Mouse (Mus musculus): ENCODE measurements at regions not wholly inside any gene's neighbourhood (a gene's known extent, or its start where the extent isn't known, plus 50 kb on each side); places are given as distances from the start of the nearest gene placed in this dataset.

DNA sequence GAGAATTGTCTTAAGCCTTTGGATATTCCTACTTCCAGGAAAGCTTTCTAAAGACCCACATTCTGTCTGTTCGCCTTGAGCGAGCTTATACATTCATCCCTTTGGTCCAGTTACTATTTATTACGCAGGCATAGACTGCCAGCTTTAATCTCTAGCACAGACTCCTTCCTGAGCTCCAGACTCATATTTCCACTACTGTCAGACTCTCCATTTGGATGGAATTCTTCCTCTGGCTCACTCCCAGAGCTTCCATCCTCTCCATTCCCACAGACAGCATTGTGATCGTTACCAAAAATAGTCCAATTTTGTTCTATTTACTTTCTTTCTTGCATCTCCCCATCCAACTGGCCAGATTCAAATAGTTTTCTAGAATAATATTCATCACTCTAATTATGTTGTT, 420.3 kb upstream of the Syt1 start:
- no peak overlapping the region for H3K27ac ChIP-seq
- WGBS: 90% methylated on average over 4 of the region's 4 CpGs
- H3K27me3 ChIP-seq (replicated peaks): no peaks in the 10 kb centered on the region
- H3K9me3 ChIP-seq: no peaks in the 10 kb centered on the region
- no peak for ATAC-seq (replicated peaks)
- H3K4me3 ChIP-seq: no peak overlapping the region
- H3K4me2 ChIP-seq: no peak overlapping the region
- no peaks in the 10 kb centered on the region for H3K36me3 ChIP-seq (replicated peaks)
- H3K9ac ChIP-seq: no peak overlapping the region
- H3K4me1 ChIP-seq: no peaks in the 10 kb centered on the region

DNA sequence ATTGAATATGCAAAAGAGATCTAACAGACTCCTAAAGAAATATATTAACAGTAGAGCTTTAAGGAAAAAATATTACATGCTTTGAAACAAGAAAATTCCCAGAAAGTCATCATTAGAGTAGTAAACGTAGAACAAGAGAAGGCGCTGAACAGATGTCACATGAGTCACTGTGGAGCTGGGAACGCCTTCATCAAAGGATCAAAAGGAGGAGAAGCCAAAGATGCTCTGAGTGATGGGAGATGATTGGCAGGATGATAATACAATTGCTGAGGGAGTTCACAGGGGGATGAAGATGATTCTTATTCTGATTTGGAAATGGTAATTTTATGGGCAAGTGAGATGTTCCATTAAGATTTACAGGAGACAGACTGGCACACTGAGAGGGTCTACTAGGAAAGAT, 417.1 kb upstream of the Syt1 start:
- H3K27me3 ChIP-seq (replicated peaks): no peaks in the 10 kb centered on the region
- no peaks in the 10 kb centered on the region for H3K4me1 ChIP-seq
- no peaks in the 10 kb centered on the region for H3K36me3 ChIP-seq (replicated peaks)
- ATAC-seq (replicated peaks): no peak
- H3K4me2 ChIP-seq: no peak overlapping the region
- no peaks in the 10 kb centered on the region for H3K9me3 ChIP-seq
- H3K4me3 ChIP-seq: no peak overlapping the region
- no peak overlapping the region for H3K27ac ChIP-seq
- WGBS: 69% methylated on average over 3 of the region's 3 CpGs
- no peak overlapping the region for H3K9ac ChIP-seq

DNA sequence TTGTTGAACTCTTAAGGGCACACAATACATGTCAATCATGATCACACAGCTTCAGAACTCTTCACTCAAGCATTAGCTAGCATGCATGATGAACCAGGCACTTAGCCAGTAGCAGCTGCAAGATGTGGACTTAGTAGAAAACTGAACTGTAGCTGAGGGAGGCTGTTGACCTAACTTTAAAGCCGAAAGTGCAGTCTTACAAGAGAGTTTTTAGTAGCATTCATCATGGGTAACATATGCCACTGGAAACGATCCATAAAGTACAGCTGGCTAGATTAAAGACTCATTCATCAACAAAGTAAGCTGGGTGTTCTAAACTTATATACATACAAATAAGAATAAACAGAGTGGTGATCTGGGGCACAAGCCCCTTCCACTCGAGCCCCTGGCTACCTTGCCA, 396.2 kb upstream of the Syt1 start:
- WGBS: 73% methylated on average over 3 of the region's 3 CpGs
- Histone ChIP-seq H3K27me3 (replicated peaks) (no peaks in the 10 kb centered on the region), H3K4me1 (no peaks in the 10 kb centered on the region), H3K4me3 (no peak overlapping the region), H3K9me3 (no peaks in the 10 kb centered on the region), H3K4me2 (no peak overlapping the region), H3K27ac (no peak overlapping the region), H3K36me3 (replicated peaks) (no peaks in the 10 kb centered on the region), H3K9ac (no peak overlapping the region)
- no peak for ATAC-seq (replicated peaks)

DNA sequence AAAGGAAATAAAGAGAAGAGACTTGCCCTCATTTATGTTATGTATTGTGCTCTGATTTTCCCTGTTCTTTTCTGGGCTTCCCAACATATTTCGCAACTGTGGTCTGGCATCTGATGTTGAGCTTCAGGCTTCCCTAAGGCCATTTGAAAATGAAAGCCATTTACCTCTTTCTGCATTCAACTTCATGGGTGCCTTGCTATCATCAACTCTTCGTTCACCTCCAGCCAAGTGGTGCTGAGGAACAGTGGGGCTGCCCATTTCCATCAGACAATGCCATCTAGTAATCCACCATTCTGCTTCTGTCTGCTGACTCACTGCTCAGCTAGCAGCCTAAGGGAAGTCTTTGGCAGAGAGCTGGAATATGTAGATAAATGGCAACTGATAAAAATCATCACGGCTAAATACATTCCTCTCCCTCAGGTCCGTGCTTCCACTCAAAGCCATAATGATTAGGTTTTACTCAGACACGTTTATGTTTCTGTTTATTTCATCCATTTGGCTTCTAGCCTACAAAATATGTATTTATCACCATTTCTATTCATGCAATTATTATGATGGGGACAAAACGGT, 394.4 kb upstream of the Syt1 start:
- Histone ChIP-seq H3K9ac (no peak overlapping the region), H3K27me3 (replicated peaks) (no peaks in the 10 kb centered on the region), H3K9me3 (no peaks in the 10 kb centered on the region), H3K4me1 (no peaks in the 10 kb centered on the region), H3K36me3 (replicated peaks) (no peaks in the 10 kb centered on the region), H3K4me3 (no peak overlapping the region), H3K4me2 (no peak overlapping the region), H3K27ac (no peak overlapping the region)
- no peak for ATAC-seq (replicated peaks)
- 72% methylated on average over 6 of the region's 6 CpGs for WGBS

DNA sequence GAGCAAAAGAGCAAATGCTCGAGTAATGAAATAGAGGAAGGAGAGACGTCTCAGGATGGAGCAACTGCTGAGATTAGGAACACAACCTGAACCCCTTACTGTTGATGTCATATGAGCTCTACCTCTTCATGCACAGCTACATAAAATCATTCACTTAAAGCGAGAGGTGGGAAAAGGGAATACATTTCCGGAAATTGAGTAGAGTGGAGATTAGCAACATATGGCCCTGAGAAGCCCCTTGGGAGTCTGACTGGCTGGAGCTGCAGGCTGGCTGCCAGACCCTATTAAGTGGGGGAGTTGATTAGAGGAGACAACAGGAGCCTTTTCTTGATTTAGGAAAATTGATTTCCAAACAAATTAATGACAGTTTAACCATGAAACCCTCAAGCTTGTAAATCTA, 373.0 kb upstream of the Syt1 start:
- no peak overlapping the region for H3K4me2 ChIP-seq
- H3K9me3 ChIP-seq: no peaks in the 10 kb centered on the region
- H3K9ac ChIP-seq: no peak overlapping the region
- no peak overlapping the region for H3K4me3 ChIP-seq
- H3K4me1 ChIP-seq: no peaks in the 10 kb centered on the region
- ATAC-seq (replicated peaks): no peak
- no peaks in the 10 kb centered on the region for H3K36me3 ChIP-seq (replicated peaks)
- H3K27me3 ChIP-seq (replicated peaks): no peaks in the 10 kb centered on the region
- WGBS: 46% methylated on average over 4 of the region's 4 CpGs
- no peak overlapping the region for H3K27ac ChIP-seq

DNA sequence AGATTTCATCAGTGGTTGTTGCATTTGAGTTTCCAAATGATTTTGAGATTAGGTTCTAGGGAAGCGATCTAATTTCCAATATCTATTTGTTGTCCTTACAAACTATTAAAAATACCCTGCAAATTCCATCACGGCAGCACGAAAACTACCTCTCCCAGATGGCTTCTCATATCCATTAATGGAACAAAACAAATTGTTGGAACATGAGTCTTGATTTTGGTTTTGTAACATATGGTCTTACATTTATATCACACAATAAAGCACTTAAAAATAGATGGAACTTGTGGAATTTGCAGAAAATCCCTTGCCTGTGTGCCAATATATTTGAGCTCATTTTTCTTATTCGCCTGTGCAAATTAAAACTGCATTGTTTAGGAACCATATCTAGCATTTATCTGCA, 368.1 kb upstream of the Syt1 start:
- ATAC-seq (replicated peaks): no peak
- no peak overlapping the region for H3K4me3 ChIP-seq
- H3K9ac ChIP-seq: no peak overlapping the region
- no peaks in the 10 kb centered on the region for H3K4me1 ChIP-seq
- H3K27ac ChIP-seq: no peak overlapping the region
- WGBS: 87% methylated on average over 4 of the region's 4 CpGs
- no peaks in the 10 kb centered on the region for H3K27me3 ChIP-seq (replicated peaks)
- no peaks in the 10 kb centered on the region for H3K9me3 ChIP-seq
- no peaks in the 10 kb centered on the region for H3K36me3 ChIP-seq (replicated peaks)
- no peak overlapping the region for H3K4me2 ChIP-seq

DNA sequence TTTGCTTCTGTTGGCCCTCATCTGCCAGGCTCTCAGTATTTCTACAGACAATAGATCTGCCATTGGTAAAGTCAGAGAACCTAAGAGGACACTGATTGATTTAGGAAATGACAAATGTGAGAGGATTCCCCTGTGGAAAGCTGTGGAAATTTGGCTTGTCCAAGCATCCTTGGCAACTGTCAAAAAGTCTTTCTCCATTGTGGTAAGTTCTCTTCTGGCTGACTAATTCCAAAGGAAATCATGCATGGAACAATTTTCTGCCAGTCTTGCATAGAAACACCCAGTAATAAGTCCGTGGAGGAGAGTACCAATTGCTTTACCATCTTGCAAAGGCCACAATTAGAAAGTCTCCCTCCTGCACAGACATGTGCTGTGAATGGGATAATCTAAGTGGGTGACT, 349.4 kb upstream of the Syt1 start:
- no peak overlapping the region for H3K4me2 ChIP-seq
- H3K4me3 ChIP-seq: no peak overlapping the region
- H3K9ac ChIP-seq: no peak overlapping the region
- H3K36me3 ChIP-seq (replicated peaks): no peaks in the 10 kb centered on the region
- H3K27me3 ChIP-seq (replicated peaks): no peaks in the 10 kb centered on the region
- no peaks in the 10 kb centered on the region for H3K4me1 ChIP-seq
- ATAC-seq (replicated peaks): no peak
- WGBS: 55% methylated on average over 1 of the region's 1 CpGs
- H3K27ac ChIP-seq: no peak overlapping the region
- H3K9me3 ChIP-seq: no peaks in the 10 kb centered on the region

DNA sequence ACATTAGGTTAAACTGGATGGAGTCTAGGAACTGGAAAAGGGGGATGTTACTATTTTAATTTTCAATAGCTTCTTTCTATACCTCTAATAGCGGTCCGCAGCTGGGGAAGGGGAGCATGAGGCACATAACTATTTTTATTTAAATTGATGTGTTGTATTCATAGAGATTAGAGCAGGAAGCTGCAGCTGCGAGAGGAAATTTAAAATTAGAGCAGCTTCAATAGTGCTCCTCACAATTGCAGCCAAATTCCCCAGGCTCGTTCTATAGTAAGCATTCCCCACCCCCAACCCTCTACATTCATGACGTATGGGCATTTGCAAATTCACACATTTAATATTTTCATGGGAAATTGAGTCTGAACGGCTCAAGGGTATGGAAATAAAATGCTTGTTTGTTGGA, 348.0 kb upstream of the Syt1 start:
- Histone ChIP-seq H3K4me3 (no peak overlapping the region), H3K27ac (no peak overlapping the region), H3K27me3 (replicated peaks) (no peaks in the 10 kb centered on the region), H3K4me1 (no peaks in the 10 kb centered on the region), H3K9me3 (no peaks in the 10 kb centered on the region), H3K9ac (no peak overlapping the region), H3K4me2 (no peak overlapping the region), H3K36me3 (replicated peaks) (no peaks in the 10 kb centered on the region)
- WGBS: 41% methylated on average over 6 of the region's 6 CpGs
- no peak for ATAC-seq (replicated peaks)

DNA sequence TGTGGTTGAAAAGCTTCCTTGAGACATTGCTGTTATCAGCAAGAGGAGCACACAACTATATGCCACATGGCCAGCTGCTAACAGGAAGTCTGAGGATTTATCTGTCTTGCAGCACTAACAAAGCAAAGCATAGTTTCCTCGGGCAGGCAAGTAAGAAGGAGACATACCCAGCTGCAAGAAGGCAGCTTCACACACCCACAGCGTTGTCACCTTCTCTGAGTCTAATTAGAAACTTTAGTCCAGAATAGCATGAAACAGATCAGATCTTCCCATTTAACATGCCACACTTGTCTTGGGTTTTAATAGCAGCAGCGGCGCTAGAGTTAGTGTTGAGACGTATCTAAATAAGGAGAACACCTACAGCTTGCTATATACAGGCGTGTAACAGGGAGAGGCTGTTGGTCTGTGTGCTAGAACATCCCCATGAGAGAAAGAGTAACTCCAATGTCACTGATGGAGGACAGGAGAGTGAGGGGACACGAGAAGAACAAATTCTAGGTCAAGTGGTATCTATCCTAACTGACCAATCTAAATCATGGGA, 322.1 kb upstream of the Syt1 start:
- 90% methylated on average over 7 of the region's 7 CpGs for WGBS
- no peak for ATAC-seq (replicated peaks)

DNA sequence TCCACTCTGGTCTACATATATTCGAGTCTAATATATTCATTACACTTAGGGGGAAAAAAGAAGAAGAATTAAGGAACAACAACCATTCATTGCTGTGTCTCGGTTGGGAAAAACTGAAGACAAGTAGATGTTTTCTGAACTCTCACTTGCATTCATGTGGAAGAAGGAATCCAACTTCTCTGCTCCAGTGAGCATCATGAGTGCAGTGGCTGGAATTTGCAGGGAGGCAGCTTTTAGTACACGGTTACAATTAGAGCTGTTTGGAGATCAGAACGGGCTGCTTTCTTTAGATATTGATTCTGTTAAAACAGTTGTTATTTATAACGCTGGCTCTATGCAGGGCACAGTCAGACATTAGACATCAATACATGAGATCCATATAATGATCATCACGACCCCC, 298.5 kb upstream of the Syt1 start:
- H3K4me3 ChIP-seq: no peak overlapping the region
- no peak overlapping the region for H3K4me2 ChIP-seq
- WGBS: 74% methylated on average over 6 of the region's 6 CpGs
- no peaks in the 10 kb centered on the region for H3K36me3 ChIP-seq (replicated peaks)
- H3K9me3 ChIP-seq: no peaks in the 10 kb centered on the region
- no peak for ATAC-seq (replicated peaks)
- no peaks in the 10 kb centered on the region for H3K4me1 ChIP-seq
- H3K9ac ChIP-seq: no peak overlapping the region
- no peaks in the 10 kb centered on the region for H3K27me3 ChIP-seq (replicated peaks)
- no peak overlapping the region for H3K27ac ChIP-seq

More for the DNA sequence above, 322.1 kb upstream of the Syt1 start:
- Histone ChIP-seq H3K27ac (no peak overlapping the region), H3K36me3 (replicated peaks) (no peaks in the 10 kb centered on the region), H3K4me1 (no peaks in the 10 kb centered on the region), H3K9ac (no peak overlapping the region), H3K27me3 (replicated peaks) (no peaks in the 10 kb centered on the region), H3K4me3 (no peak overlapping the region), H3K4me2 (no peak overlapping the region), H3K9me3 (no peaks in the 10 kb centered on the region)

DNA sequence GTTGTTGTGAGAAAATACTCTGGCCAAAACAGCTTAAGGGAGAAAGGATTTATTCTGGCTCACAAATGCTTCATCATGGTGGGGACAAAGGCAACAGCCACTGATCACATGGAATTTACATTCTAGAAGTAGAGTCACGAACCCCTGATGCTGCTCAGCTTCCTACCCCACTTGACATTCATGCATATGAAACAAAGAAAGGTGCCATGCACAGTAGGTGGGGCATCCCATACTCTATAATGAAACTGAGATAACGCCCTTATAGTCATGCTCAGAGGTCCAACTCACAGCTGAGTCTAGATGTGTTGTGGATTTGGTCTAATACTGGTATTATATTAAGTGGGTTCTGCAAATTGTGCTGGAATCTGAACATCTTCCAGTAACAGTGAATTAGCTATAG, 289.4 kb upstream of the Syt1 start:
- Histone ChIP-seq H3K27me3 (replicated peaks) (no peaks in the 10 kb centered on the region), H3K9me3 (no peaks in the 10 kb centered on the region), H3K27ac (no peak overlapping the region), H3K4me2 (no peak overlapping the region), H3K4me1 (no peaks in the 10 kb centered on the region), H3K4me3 (no peak overlapping the region), H3K9ac (no peak overlapping the region), H3K36me3 (replicated peaks) (no peaks in the 10 kb centered on the region)
- WGBS: 72% methylated on average over 2 of the region's 2 CpGs
- no peak for ATAC-seq (replicated peaks)

DNA sequence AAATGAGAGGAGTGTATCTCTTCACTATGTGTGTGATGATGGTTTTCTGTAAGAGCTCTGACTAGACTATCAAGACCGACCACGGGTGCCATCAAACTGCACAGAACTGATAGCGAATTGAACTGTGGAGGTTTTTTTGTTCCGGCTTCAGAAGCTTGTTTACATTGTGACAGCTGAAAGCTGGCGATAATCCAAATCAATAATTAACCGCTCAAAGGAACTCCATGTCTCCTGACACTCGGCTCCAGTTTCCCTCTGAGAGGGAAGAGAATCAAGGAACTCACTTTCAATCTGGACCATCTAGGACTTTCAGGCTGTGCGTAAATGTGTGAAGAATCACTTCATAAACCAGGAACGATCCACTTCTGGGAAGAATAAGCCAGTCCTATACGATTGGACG, 289.0 kb upstream of the Syt1 start:
- no peaks in the 10 kb centered on the region for H3K36me3 ChIP-seq (replicated peaks)
- no peak overlapping the region for H3K4me2 ChIP-seq
- H3K4me1 ChIP-seq: no peaks in the 10 kb centered on the region
- no peaks in the 10 kb centered on the region for H3K9me3 ChIP-seq
- WGBS: 55% methylated on average over 11 of the region's 11 CpGs
- no peak for ATAC-seq (replicated peaks)
- H3K4me3 ChIP-seq: no peak overlapping the region
- H3K27ac ChIP-seq: no peak overlapping the region
- H3K27me3 ChIP-seq (replicated peaks): no peaks in the 10 kb centered on the region
- no peak overlapping the region for H3K9ac ChIP-seq

DNA sequence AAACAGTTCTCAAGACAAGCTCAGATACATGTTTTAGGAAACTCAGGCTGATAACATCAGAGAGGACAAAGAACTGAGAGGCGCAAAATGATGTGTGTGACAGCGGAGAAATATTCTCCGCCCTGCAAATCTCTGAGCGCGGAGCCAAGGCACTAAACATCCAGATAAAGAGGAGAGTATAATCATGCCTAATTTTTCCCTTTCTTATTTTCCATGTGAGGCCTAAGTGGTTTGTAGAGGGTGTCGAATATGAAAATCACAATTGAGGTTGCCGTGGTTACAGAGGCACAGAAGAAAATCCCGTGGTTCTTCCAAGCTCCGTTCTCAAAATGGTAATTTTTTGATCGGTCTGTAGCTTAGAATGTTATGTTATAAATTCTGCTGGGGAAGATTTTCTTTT, 272.6 kb upstream of the Syt1 start:
- Histone ChIP-seq H3K4me2 (no peak overlapping the region), H3K36me3 (replicated peaks) (no peaks in the 10 kb centered on the region), H3K9ac (no peak overlapping the region), H3K4me1 (no peaks in the 10 kb centered on the region), H3K27ac (peak overlapping the region; percentile 66), H3K4me3 (no peak overlapping the region), H3K9me3 (no peaks in the 10 kb centered on the region), H3K27me3 (replicated peaks) (no peaks in the 10 kb centered on the region)
- ATAC-seq (replicated peaks): 0 out of 2 replicates have a peak, but pooled peaks have one; percentile 37
- 60% methylated on average over 10 of the region's 10 CpGs for WGBS
